Mouse (Mus musculus) limb, embryonic 11.5 days (tissue): ENCODE data around the gene Casq1. TPM values are rescaled to one million over a fixed set of nuclear protein-coding genes. Genes with fewer than 3 reads are reported as not detected.
A peak's percentile ranks its signal among the peaks of the same experiment; 100 is the strongest.

Source experiments
- ATAC-seq: fragments of 200-750 bp; cut with Nextera tagmentation; 2 replicates; pipeline ENCODE4 v1.8.0; 2017; ENCODE audit warnings: low read depth; ENCODE audit not compliant: insufficient number of reproducible peaks, low FRiP score, low TSS enrichment
- DNase-seq: peaks from one replicate; pipeline ENCODE4 v3.0.0-alpha.2; 2015; ENCODE audit warnings: low spot score
- H3K27ac ChIP-seq: fragments of 300-500 bp; sonication (generic); replicated peaks from 2 replicates; pipeline ENCODE4 v1.5.1; 2014; ENCODE audit warnings: low read depth, mild to moderate bottlenecking, low read length
- H3K27me3 ChIP-seq: fragments of 300-500 bp; sonication (generic); 2 replicates; pipeline ENCODE4 v1.6.1; 2014; ENCODE audit warnings: mild to moderate bottlenecking, low read length, mixed read lengths; ENCODE audit not compliant: control insufficient read depth, insufficient read depth
- H3K36me3 ChIP-seq: fragments of 300-500 bp; sonication (generic); 2 replicates; pipeline ENCODE4 v1.6.1; 2014; ENCODE audit warnings: mild to moderate bottlenecking, low read length, moderate library complexity, mixed read lengths; ENCODE audit not compliant: control insufficient read depth, insufficient read depth
- H3K4me1 ChIP-seq: fragments of 300-500 bp; sonication (generic); 2 replicates; pipeline ENCODE4 v1.6.1; 2014; ENCODE audit warnings: low read length, mixed read lengths; ENCODE audit not compliant: control insufficient read depth, insufficient read depth
- H3K4me2 ChIP-seq: fragments of 300-500 bp; sonication (generic); 2 replicates; pipeline ENCODE4 v1.6.1; 2014; ENCODE audit warnings: low read depth, mild to moderate bottlenecking, moderate library complexity; ENCODE audit not compliant: severe bottlenecking
- H3K4me3 ChIP-seq: fragments of 300-500 bp; sonication (generic); 2 replicates; pipeline ENCODE4 v1.5.1; 2014; ENCODE audit warnings: low read depth, low read length
- H3K9ac ChIP-seq: fragments of 300-500 bp; sonication (generic); 2 replicates; pipeline ENCODE4 v1.6.1; 2014; ENCODE audit warnings: mild to moderate bottlenecking, low read length
- H3K9me3 ChIP-seq: fragments of 300-500 bp; sonication (generic); 2 replicates; pipeline ENCODE4 v1.6.1; 2016; ENCODE audit warnings: low read length; ENCODE audit not compliant: control insufficient read depth
- WGBS: fragments of 180-500 bp; shearing (Covaris S2); extraction: QIAGEN DNeasy Blood & Tissue Kit; methylation state at CpG from one replicate; pipeline ENCODE4 v1.1.7; 2014; 5-methylcytosine and 5-hydroxymethylcytosine counted together
- polyA plus RNA-seq: library from polyadenylated mRNA; unstranded; fragments of >200 nt; fragmentation: Nextera tagmentation; extraction: Ambion mirVana; gene quantifications from 2 replicates; pipeline ENCODE4 v1.2.1, GENCODE M21; 2014

The Casq1 gene
- polyA plus RNA-seq, 1 experiment from 2014 or later = 1.6 TPM

DNA sequence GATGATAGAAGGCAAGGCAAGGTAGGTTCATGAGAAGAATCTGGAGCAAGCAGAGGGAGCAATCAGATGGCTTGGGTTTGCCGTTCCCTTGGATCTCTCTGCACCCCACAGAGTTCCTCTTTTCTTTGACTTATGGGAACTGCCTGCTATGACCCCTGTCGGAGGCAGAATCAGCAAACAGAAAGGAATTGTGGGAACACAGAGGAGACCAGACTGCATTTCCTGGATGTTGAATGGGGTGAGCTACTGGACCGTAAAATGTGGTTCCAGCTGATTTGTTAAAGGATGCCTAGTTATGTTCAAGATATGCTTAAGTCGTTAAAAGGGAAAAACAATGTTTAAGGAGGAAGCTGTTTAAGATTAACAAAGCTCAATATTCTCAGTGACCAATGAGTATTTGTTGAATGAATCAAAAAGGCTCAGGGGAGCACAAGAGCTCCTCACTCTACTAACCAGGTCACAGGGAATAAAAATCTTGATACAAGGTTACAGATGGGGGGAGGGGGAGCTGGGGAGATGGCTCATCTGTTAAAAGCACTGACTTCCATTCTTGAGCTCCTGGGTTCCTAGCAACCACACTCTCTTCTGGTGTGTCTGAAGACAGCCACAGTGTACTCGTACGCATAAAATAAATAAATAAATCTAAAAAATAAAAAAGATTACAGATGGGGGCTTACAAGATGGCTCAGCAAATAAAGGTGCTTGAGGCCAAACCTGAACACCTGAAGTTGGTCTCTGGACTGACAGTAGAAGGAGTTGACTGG lies 21.5 kb upstream of the Casq1 start:
- Histone ChIP-seq H3K27me3 (peaks cover 11% of the 10 kb centered on the region; the same call in 1 of the 2 replicates), H3K36me3 (no peaks in the 10 kb centered on the region), H3K4me1 (no peaks in the 10 kb centered on the region), H3K9me3 (no peaks in the 10 kb centered on the region), H3K27ac (no peak overlapping the region), H3K9ac (no peak overlapping the region), H3K4me2 (no peak overlapping the region), H3K4me3 (no peak overlapping the region)
- ATAC-seq (no peak), DNase-seq (no peak)
- 72% methylated on average over 6 of the region's 6 CpGs for WGBS

DNA sequence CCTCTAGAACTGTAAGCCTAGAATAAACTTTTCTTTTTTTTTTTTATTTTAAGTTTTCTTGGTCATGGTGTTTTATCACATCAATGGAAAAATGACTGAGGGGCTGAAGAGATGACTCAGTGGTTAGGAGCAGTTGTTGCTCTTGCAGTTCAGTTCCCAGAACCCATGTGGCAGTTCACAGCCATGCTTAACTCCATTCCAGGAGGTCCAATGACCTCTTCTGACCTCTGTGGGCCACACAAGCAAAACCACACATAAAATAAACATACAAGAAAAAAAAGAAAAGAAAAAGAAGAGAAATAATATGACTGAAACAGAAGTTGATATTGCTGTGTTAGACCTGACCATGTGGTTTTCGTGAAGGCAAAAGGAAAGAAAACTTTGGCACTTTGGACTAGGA lies 9.5 kb upstream of the Casq1 start:
- 74% methylated on average over 1 of the region's 1 CpGs for WGBS
- Histone ChIP-seq H3K27me3 (no peaks in the 10 kb centered on the region), H3K9ac (no peak overlapping the region), H3K27ac (no peak overlapping the region), H3K4me2 (no peak overlapping the region), H3K36me3 (no peaks in the 10 kb centered on the region), H3K4me3 (no peak overlapping the region), H3K9me3 (no peaks in the 10 kb centered on the region), H3K4me1 (no peaks in the 10 kb centered on the region)
- ATAC-seq (no peak), DNase-seq (no peak)

DNA sequence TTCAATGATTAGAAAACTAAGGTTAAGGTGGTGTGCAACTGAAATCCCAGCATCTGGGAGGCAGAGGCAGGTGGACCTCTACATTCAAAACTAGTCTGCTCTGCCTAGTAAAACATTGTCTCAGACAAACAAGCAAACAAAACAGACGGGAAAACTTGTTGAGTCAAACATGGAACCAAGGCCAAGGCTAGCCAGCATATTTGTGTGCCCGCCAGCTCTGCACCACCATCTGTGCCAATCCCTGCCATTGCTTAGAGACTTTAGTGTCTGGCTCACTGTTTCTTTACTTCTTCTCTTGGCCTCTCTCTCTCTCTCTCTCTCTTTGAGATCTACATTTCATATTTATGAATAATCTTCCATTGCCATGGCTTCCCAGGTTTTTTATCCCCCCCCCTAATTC lies 8.5 kb upstream of the Casq1 start:
- H3K27ac ChIP-seq = no peak overlapping the region
- H3K4me2 ChIP-seq = no peak overlapping the region
- no peak overlapping the region for H3K9ac ChIP-seq
- no peak for ATAC-seq
- H3K4me1 ChIP-seq = no peaks in the 10 kb centered on the region
- WGBS = 90% methylated on average over 2 of the region's 2 CpGs
- no peaks in the 10 kb centered on the region for H3K9me3 ChIP-seq
- no peaks in the 10 kb centered on the region for H3K27me3 ChIP-seq
- DNase-seq = no peak
- H3K4me3 ChIP-seq = no peak overlapping the region
- H3K36me3 ChIP-seq = no peaks in the 10 kb centered on the region

DNA sequence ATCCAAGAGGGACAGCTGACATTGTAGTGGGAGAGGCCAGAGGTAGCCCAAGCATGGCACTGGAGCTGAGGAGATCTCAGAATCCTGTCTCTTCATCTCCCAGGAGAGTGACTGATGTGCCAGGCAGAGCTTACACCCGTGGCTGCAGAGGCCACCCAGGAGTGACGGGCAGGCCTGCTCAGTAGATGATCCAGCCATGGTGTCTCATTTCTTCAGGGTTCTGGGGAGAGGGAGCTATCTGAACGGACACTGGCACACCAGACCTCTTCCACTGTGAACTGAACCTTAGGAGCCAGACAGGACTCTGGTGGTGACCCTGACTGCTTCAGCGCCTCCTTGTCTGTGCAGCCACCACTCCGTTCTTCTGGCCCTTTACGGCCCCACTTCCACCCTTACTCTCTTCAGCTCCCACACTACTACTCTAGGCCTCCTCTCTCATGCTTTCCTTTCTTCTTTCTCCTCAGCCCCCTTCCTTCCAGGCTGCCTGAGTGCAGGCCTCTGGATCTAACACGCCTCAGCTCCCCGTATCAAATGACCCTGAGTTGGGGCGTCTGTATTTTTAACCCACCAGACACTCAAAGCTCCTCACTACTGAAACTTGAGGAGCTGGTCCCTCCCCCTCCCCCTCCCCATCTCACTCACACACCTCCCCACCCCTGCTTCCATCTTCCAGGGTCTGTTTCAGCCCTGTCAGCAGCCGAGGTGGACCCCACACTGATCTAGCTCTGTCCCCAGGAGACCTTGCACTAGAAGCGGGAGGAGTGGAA lies 1.8 kb upstream of the Casq1 start:
- peak; percentile 72 for ATAC-seq
- no peak overlapping the region; the same call in 1 of the 2 replicates for H3K4me2 ChIP-seq
- H3K4me3 ChIP-seq = no peak overlapping the region
- no peaks in the 10 kb centered on the region for H3K36me3 ChIP-seq
- peak; percentile 58 for DNase-seq
- peak overlapping the region; percentile 45 for H3K9ac ChIP-seq
- H3K27me3 ChIP-seq = no peaks in the 10 kb centered on the region
- H3K27ac ChIP-seq = peak overlapping the region; percentile 87
- peaks cover 17% of the 10 kb centered on the region for H3K4me1 ChIP-seq
- WGBS = 26% methylated on average over 11 of the region's 11 CpGs
- H3K9me3 ChIP-seq = no peaks in the 10 kb centered on the region

DNA sequence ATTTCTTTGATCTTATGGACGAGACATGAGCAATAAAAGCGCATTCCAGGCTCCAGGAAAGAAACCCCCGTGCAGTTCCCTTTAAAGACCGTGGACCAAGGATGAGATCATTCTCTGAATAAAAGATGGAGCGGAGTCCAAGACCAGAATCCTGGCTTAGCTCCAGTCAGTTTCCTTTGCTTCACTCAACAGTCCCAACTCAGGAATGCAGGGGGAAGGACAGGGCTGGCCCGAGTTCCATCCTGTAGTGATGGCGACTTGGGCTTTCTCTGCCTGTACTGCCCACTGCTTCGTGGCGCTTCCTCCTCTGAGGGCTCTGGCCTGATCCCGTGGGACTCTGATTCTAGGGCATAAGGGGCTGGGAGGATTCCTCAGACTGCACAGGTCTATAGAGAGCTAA lies 746 bp upstream of the Casq1 start:
- no peak for DNase-seq
- Histone ChIP-seq H3K27ac (no peak overlapping the region), H3K4me1 (peaks cover 17% of the 10 kb centered on the region), H3K4me3 (no peak overlapping the region), H3K9ac (no peak overlapping the region), H3K4me2 (no peak overlapping the region), H3K36me3 (no peaks in the 10 kb centered on the region), H3K9me3 (no peaks in the 10 kb centered on the region), H3K27me3 (no peaks in the 10 kb centered on the region)
- no peak for ATAC-seq
- WGBS = 58% methylated on average over 10 of the region's 10 CpGs

DNA sequence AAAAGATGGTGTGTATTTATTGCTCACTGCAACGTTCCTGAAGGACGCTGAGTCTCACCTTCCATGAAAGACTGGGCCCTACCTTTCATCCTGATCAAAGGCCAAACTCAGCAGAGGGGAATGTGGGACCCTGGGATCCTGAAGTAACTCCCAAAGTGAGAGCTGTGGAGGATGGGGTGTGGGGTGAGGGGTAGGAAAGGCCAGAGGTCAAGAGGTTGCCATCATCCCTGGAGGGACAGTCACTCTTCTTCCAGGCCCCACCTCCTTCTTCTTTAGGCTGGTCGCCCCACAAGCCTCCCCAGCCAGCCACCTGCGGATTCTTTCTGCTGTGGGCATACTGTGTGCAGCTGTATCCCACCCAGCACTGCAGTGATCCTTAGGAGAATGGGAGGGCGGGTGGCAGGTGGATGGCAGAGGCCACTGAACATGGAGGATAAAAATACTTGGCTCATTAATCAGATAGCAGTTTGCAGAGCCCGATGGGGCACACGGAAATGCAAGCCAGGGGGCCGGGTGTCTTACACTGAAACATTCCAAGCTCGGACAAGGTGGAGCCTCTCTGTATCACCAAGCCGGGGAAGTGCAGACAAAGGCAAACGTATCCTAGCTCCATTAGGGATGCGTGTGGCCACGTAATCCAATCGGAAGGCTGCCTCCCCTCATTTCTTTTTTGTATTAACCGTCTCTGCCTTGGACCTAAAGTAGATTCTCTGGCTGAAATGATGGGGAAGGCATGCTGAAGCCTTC lies 1.3 kb downstream of the Casq1 start:
- Histone ChIP-seq H3K9me3 (no peaks in the 10 kb centered on the region), H3K4me1 (peaks cover 17% of the 10 kb centered on the region), H3K27ac (no peak overlapping the region), H3K9ac (no peak overlapping the region), H3K36me3 (no peaks in the 10 kb centered on the region), H3K4me2 (no peak overlapping the region), H3K4me3 (no peak overlapping the region), H3K27me3 (no peaks in the 10 kb centered on the region)
- ATAC-seq = no peak
- DNase-seq = no peak
- 63% methylated on average over 15 of the region's 15 CpGs for WGBS

DNA sequence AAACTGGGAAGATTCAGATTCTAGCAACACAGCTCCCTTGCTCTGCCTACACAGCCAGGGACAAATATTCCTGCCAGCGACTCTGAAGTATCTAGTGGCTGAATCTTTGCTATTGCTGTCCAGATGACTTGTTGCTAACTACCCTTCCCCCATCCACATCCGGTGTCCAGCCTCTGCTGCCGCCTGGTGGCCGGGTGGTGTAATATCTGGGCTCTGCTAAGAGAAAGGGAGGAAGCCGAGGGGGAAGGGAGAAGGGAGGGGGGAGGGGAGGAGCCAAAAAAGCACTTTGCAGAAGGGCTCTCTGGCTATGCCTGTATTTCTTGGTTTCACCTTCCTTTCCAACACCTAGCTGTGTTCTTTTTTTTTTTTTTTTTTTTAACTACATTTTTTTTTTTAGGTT lies 2.5 kb downstream of the Casq1 start:
- H3K36me3 ChIP-seq = no peaks in the 10 kb centered on the region
- DNase-seq (peak; percentile 95), ATAC-seq (peak; percentile 22; the same call in 1 of the 2 replicates)
- H3K4me2 ChIP-seq = no peak overlapping the region; the same call in 1 of the 2 replicates
- H3K4me1 ChIP-seq = peaks cover 18% of the 10 kb centered on the region
- no peaks in the 10 kb centered on the region for H3K9me3 ChIP-seq
- no peak overlapping the region for H3K27ac ChIP-seq
- WGBS = 0% methylated on average over 5 of the region's 5 CpGs
- H3K27me3 ChIP-seq = no peaks in the 10 kb centered on the region
- H3K4me3 ChIP-seq = no peak overlapping the region
- peak overlapping the region; percentile 44; the same call in 1 of the 2 replicates for H3K9ac ChIP-seq

DNA sequence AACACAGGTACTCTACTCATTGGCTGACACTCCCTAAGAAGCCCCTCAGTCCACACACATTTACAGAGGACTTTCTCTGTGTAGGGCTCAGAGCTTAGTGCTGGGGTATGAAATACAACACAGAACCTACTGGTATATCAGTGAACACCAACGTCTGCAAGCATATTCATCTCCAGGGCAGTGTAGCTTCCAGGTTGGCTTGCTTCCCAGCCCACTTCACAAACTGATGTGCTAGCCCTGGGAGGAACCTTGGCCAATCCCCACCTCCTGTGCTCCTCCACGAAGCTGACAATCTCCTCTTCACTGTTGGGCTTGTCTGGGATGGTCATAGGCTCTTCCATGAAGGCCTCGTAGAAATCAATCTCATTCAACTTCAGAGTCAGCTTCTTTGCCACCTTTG lies 4.9 kb downstream of the Casq1 start:
- Histone ChIP-seq H3K9me3 (no peaks in the 10 kb centered on the region), H3K27ac (no peak overlapping the region), H3K4me2 (no peak overlapping the region), H3K27me3 (no peaks in the 10 kb centered on the region), H3K9ac (no peak overlapping the region), H3K36me3 (no peaks in the 10 kb centered on the region), H3K4me3 (no peak overlapping the region), H3K4me1 (peaks cover 4% of the 10 kb centered on the region; the same call in 1 of the 2 replicates)
- DNase-seq (no peak), ATAC-seq (no peak)
- WGBS = 76% methylated on average over 3 of the region's 3 CpGs
